Mouse (Mus musculus) R1 (cell line): ENCODE results near the gene Gm21885.
"Not testable (repeated sequence)": the region's sequence is repeated elsewhere in the genome, so short reads cannot be mapped to it uniquely, and the experiment has no call there.

ENCODE experiments used
- DNase-seq: peaks from one replicate; pipeline ENCODE4 v3.0.0-alpha.2; 2018; ENCODE audit warnings: low read depth, low spot score

Gene Gm21885

DNA sequence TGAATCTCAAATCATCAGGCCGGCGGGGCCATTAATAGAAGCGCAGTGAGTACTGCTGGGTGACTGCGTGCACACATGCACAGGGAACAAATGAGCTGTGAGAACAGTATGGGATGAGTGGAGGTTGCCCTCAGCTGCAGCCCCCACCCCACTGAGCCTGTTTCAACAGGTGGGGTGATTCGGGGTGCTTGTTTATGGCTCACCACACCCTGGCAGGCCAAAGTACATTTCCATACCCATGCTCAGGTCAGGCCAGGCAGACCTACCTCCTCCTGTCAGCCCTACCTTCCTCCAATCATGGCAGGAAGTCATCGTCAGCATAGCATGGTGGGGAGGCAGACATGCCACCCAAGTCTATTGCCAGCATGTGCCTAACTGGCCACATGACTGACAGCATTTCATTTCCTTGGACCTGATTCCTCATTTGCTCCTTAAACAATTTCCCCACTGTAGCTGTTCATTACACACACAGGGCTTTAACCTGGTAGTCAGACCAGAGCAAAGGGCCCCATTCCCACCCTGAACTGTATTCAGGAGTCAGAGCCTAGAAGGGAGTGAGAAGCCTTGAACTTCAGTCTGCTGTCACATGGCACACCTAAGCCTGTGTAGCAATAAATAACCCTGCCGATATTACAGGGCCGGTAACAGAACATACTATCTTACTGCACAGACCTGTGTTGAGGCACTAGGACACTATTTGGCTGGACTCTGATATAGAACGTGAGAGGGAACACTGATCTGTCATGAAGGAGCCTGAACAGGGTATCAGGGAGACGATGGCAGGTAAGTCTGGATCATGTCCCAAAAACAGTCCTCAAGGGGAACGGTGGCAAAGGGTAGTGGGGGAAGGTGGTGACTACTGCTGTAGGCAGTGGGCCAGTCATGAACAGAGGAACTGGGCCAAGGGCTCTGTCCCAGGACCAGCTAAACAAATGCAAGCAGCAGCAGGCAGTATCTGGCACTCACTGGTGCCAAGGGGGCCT, at the start of gene Gm21885:
Gm21885 (plus strand) TSS at position 675 of the 983 bp plus-strand sequence.
- no peak for DNase-seq

DNA sequence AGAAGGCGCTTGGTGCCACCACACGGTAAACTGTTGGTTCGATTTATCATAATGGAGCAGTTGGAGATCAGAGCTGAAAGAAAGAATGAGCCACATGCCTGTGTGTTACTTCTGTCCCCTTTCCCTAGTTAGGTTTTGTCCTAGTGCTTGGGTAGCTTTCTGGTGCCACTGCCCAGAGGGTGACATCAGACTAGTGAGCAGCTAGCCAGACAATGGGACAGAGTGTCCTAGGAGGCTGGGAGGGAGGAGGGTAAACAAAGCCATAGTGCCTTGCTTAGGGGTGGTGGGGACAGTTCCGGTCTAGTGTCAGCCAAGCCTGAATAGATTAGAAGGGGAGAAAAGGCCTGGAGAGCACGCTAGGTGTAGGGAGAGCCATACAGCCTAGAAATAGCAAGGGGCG, 48.3 kb upstream of the Gm21885 start:
- no peak for DNase-seq

DNA sequence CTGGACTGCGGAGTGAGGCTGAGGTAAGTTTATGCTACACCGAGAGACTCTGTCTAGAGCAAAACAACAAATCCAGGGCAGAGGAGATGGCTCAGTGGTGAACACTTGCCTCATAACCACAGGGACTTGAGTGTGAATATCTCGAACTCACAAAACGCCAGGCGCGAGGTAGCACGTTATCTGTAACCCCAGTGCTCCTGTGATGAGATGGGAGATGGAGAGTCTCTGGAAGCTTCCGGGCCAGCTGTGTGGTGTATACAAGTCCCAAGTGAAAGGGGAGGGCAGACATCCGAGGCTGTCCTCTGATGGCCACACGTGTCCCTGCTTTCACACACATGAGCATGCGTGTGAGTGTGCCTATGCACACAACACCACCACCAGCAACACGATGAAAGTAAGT, 47.3 kb upstream of the Gm21885 start:
- DNase-seq, result no peak

DNA sequence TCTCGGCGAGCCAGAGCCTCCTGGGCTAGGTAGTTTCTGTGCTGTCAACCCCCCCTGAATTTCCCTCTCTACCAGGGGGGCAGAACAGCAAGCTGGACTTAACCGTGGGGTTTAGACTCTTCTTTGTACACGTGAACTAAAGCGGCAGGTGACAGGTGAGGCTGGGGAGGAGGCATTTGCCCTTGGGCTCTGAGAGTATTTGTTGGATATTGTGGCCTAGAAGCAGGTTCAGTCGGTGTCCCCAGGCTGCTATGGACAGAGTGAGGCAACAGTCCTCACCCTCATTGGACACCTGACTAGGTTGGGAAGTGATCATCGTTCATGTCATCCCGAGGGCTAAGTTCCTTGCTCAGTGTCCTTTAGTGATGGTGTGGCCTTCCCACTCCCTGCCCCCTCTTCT, 46.8 kb upstream of the Gm21885 start:
- DNase-seq, result no peak

DNA sequence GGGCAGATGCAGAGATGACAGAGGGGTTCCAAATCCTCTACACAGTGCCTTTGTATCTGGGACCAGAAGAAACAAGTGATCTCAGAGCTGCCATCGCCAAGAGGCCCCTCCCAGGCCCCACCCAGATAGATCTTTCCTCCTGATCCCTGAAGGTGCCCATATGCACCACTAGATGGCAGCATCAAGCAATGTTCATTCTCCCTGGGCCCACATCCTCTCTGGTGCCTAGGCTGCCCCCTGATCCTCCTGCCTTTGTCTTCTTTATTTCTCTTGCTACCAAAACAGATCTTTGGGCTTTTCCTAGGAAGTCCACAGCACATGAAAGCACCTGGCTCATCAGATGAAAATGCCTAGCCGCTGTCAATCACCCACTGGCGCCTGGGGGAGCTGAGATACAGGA, 45.6 kb upstream of the Gm21885 start:
- DNase-seq, result peak; percentile 87

DNA sequence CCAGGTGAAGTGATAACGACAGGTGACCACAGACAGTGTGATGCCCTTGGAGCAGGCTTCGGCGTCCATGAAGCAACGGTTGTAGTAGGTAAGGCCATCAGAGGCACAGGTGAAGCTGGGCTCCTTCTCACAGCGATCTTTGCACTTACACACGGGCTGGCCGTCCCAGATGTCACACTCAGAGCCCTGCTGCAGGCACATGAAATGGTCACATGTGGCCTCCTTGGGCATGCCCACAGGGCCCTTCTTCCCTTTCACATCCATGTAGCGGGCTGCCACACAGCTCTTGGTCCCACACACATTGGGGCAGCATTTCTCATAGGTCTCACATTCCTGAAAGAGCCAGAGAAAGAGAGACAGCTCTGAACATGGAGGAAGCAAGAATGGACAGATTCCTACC, 42.9 kb upstream of the Gm21885 start:
- DNase-seq, result no peak

DNA sequence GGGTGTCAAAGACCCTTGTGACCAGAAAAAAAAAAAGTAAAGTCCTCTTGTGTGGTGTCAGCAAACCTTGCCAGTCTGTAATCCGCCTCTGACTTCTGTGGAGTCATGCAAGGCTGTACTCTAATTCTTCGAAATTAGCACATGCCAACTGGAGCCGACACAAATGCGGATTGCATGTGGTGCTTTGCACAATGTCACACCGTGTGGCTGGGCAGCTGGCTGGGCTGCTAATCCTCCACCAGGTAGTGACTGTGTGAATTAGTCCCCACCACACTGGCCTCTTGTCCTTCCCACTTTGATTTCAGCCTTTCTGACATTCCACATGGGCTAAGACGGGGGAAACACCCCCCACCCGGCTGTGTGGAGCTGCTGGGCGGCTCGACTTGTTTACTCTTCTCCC, 42.0 kb upstream of the Gm21885 start:
- no peak for DNase-seq

DNA sequence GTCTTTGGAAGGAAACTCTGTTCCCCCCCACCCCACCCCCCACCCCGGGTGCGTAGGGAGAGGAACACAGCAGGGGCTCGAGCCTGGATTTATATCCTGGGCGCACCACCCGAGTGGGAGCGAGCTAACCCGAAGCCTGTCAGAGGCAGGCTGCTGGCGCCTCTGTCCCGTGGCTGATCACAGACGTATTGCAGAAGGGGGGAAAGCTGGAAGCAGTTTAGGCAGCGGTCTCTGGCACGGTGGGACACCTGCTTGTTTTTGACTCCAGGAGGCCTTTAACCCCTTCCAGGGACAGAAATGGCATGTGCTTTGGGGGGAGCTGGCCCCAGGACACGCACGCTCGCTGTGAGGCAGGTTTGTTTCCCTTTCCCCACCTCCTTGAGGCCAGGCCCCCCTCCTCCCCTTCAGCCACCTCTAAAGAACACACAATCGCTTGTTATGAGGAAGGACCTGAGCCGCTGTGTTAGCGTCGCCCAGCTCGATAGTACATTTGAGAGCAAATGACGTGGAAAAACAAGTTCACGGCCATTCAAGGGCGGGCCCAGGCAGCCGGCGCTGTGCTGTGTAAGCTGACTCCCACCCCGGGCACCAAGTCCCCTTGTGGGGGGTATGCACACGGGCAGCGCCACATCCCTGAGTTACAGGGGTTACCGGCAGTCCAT, 38.8 kb upstream of the Gm21885 start:
- DNase-seq, result peak; percentile 26

DNA sequence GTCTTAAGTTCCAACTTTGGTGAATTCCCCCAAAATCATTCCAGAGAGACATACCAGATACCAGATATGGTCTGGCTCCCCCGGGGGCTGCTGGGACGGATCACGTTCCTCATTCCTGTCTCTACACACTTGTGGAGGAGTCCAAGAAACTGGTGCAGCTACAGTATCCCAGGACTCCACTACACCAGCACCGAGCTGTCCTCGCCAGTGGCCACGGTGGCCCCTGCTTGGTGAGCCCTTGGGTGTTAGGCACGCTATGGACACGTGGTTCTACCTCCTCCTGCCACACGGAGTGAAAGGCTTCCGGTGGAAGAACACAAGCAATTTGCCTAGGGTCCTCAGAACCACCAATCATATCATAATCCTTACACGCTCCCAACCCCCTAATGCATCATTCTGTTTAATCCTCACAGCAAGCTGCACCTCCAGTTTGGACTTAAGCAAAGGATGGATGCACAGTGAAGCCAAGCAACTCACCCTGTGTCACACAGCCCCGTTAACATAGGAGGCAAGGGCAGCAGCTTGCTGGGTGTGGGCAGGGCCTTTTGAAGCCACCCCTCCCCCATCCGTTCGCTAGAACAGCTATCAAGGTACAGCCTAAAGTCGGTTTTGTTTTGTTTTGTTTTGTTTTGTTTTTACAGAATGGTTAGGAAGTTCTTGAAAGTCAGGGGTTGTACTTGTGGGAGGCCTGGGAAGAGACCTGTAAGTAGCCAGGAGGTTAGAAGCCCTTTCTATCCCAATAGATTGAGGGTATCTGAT, 38.1 kb upstream of the Gm21885 start:
- DNase-seq, result peak; percentile 21

DNA sequence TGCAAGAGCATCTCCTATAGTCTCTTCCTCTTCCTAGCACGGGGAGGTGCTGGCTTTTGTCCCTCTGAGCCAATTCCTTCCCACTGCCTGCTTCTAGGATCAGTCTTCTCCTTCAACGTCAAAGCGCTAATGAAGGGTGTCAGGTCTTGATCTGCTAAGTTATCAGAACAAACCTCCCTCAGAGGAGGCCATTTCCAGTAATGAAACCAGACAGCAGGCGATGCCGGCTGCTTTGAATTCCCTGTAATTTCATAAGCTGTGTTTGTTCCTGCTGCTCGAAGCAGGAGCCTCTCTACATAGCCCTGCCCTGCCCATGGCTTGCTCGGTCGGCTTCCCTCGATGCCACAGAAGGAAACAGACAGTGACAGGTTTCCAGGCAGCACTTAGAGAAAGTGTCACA, 37.3 kb upstream of the Gm21885 start:
- DNase-seq, result no peak

DNA sequence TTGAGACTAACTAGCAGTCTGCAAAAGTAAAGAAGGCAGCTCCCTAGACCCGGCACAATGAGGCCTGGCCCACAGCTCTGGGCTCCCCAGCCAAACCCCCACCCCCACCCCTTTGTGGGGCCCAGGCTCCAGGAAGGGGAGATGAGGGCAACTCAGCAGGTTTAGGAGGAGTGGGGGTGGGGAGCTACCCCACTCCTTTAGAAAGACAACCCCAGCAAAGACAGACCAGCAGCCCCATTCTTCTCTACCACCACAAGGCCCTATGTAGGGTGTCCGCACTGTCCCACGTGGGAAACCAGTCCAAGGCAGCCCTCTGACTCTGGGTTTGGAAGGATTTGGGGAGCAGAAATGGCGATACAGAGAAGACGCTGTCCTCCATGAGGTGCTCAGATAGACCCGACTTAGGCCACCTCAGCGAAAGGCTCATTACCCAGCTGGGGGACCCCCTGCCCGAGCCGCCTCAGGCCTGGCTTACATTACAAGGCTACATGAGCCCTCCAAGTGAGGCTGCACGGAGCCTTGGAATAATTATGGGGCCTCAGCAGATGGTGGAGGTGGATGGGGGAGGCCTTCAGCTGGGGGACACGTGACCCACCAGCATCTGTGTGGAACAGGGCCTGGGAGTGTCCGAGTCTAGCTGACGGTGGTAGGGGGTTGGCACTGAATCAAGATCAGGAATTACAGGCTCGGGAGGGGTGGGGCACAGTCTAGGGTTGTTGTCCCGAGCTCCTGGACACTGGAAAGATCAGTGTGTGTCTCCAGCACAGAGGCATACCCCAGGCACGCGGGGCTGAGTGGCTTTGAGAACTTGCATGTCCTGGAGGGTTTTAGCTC, 35.5 kb upstream of the Gm21885 start, which contains the start of gene Wfikkn2:
Wfikkn2 (minus strand) TSS at position 51 of the 834 bp plus-strand sequence.
- peak; percentile 17 for DNase-seq

DNA sequence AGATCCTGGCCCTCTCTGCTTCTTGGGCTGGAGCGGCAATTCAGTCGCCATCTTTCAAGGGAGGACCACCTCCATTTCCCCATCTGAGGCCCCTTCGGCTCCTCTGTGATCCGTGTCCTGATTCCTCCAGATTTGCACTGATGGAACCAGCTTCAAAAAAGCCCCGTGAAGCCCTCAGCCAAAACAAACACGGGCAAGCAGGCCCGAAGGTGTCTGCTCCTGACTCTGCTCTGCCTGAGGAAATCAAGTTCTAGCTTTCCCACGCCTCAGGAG, 34.9 kb upstream of the Gm21885 start:
- no peak for DNase-seq

DNA sequence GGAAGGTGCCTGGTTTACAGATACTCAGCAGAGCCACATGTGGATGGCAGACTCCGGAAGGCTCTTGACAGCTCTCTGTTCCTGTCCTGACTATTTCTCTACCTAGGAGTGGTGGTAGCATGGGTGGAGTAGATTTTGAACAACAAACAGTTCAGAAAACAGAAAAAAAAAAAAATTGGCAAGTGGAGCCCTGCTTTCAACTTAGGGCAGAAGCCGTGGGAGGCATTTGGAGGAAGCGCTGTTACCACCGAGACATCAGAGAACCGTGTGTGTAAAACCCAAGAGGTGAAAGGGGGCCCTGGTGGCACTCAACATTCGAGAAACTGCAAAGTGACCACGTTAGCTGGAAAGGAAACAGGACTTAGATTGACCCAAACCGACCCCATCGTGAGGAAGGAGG, 28.5 kb upstream of the Gm21885 start:
- no peak for DNase-seq

DNA sequence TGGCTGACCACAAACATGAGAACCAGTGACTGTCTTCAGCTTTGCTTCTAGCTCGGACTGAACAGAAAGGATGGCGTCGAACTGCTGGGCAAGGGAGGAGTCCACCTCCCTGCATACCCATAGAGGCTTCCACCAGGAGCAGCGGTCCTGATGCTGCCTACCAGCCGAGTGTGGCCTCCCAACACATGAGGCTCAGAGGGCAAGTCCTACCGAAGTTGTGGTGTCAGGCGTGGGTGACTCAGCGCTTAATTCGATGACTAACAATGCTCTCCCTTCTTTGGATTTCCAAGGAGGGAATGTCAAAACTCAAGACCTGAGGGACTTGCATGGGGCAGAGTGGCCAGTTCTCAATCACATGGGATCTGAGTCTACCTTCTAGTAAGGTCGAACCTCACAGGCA, 28.0 kb upstream of the Gm21885 start:
- no peak for DNase-seq

DNA sequence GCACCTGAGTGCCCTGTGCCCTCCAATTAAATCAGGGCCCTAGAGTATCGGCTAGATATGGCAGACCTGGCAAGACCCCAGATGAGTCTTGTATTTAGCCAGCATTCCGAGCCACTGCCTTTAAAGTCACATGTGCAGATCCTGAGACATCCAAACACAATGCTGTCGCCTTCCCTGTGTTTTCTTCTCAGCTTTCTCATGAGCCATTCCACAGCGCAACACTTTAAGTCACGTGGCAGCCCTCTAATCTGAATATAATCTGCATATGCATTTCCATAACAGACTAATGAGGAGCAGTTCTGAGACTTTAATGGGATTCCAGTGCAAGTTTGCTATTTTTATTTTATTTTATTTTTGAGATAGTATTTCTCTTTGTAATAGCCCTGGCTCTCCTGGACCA, 25.9 kb upstream of the Gm21885 start:
- no peak for DNase-seq

DNA sequence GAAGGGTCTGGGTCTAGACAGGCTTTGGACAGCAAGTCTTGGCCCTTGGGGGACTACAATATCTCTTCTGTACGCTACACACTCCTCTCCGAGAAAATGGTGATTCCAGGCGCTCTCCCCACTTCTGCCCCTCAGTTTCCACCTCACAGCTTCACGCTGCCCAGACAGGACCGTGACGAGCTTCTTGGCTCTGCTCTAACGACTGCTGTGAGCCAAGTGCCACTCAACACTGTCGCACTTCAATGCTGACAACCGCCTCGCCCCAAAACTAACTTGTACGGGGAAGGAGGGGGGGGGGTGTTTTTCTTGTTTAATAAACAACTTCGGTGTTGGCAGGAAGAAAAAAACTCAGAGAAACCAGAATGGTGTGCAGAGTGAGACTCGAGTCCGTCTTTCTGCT, 23.7 kb upstream of the Gm21885 start:
- no peak for DNase-seq

DNA sequence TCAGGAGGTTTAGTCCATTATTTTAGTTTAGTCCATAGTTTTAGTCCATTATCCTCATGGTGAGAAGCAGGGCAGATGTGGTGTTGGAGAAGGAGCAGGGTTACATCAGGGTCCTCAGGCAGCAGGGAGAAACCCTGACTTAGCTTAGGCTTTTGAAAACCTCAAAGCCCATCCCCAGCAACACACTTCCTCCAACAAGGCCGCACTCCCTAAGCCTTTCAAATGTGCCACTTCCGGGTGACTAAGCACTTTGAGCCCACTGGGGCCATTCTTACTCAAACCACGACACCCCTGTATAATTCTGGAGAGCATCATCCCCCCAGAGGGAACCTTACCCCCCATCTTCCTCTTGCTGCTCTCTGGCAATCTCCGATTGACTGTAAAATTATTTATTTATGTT, 21.9 kb upstream of the Gm21885 start:
- no peak for DNase-seq

DNA sequence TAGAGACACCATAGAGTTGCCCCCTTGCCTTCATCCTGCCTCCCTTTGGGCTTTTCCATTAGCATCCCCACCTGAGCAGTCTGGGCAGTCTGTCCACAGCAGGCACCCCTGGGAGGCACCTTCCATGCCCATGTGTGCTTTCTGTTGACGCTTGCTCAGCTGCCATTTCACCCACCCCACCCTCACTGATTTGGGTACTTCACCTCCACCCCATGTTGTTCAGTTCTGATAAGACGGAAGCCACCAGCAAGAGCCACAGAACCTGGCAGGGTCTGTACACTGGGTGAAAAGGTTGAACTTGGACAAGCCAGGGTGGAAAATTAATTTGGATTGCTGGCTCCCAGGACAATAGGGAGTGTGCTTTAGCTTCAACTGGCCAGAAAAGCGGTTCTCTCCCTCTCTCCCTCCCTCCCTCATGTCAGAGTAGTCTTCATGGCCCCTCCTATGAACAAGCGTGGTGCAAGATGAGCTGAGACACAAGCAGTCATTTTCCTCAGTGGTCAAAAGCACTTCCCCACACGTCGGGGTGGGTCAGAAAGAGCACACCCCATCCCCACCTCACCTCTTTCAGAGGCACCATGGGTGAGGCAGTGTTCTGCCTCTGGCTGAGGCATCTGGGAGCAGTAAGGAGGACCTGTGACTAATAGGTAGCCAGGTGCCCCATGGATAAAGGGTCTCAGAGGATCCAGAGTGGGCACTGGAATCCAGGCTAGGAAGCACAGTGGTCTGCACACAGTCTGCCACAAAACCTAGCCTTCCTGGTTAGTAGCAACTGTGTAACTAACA, 19.9 kb upstream of the Gm21885 start:
- DNase-seq, result no peak

DNA sequence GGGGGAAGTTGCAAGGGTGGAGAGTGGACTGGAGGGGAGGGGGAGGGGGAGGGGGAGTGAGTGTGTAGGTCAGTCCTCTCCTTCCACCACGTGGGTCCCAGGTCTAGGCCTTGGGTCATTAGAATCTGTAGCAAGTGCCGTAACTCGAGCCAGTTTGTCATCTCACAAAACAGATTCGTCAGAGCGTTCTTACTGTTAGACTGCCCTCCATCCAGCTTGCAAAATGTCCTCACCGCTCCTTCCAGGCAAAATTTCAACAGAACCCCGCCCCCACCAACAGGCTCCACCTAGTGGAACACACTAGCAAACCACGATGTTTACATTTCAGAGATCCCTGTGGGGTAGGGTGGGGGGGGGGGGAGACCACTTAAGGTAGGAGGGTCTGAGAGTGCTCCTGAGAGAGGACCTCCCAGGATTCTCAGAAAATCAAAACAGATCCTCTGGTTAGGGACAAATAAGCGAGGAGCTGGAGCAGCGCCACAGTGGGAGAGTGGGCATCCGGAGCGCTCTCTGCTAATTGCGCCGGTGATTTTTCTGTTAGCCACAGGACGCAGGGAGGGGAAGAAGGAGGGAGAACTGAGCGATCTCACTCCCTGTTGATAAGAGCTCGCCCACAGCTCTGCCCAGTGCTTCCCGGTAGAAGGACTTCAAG, 16.4 kb upstream of the Gm21885 start:
- peak; percentile 79 for DNase-seq

DNA sequence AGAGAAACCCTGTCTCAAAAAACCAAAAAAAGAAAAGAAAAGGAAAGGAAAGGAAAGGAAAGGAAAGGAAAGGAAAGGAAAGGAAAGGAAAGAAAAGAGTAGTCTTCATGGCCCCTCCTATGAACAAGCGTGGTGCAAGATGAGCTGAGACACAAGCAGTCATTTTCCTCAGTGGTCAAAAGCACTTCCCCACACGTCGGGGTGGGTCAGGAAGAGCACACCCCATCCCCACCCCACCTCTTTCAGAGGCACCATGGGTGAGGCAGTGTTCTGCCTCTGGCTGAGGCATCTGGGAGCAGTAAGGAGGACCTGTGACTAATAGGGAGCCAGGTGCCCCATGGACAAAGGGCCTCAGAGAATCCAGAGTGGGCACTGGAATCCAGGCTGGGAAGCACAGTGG, 15.5 kb upstream of the Gm21885 start:
- DNase-seq, result not testable (repeated sequence)
